Mouse (Mus musculus): ENCODE results near the gene Sept1. TPM values are rescaled to one million over a fixed set of nuclear protein-coding genes. Genes with fewer than 3 reads are reported as not detected.

Gene Sept1
- polyA plus RNA-seq, 1 experiment from 2014 or later, result 18.6 TPM

Other genes with a start within 250 kb of the Sept1 start
- 19.7 and 21.4 TPM in 2 replicates for gene Mvp, start 218.5 kb downstream of the Sept1 start, polyA plus RNA-seq (2015; fragmentation: Nextera tagmentation; extraction: Ambion mirVana)
- 1.2 TPM in 1 of 2 replicates, not detected in the other for gene Pagr1b, start 216.6 kb downstream of the Sept1 start, polyA plus RNA-seq (2015; fragmentation: Nextera tagmentation; extraction: Ambion mirVana)
- gene Pagr1a, start 215.8 kb downstream of the Sept1 start, polyA plus RNA-seq (2015; fragmentation: Nextera tagmentation; extraction: Ambion mirVana), result 61.3 and 88.7 TPM in 2 replicates
- gene Gm42742, start 212.0 kb downstream of the Sept1 start, polyA plus RNA-seq (2015; fragmentation: Nextera tagmentation; extraction: Ambion mirVana), result 34.7 and 51.6 TPM in 2 replicates
- 5.4 and 6.0 TPM in 2 replicates for gene Prrt2, start 211.9 kb downstream of the Sept1 start, polyA plus RNA-seq (2015; fragmentation: Nextera tagmentation; extraction: Ambion mirVana)
- 47.9 and 48.1 TPM in 2 replicates for gene Maz, start 206.1 kb downstream of the Sept1 start, polyA plus RNA-seq (2015; fragmentation: Nextera tagmentation; extraction: Ambion mirVana)
- gene Kif22, start 190.7 kb downstream of the Sept1 start, polyA plus RNA-seq (2015; fragmentation: Nextera tagmentation; extraction: Ambion mirVana), result 145 and 150 TPM in 2 replicates
- gene Zg16, start 145.8 kb downstream of the Sept1 start, polyA plus RNA-seq (2015; fragmentation: Nextera tagmentation; extraction: Ambion mirVana), result not detected in 2 replicates
- 5.3 and 5.4 TPM in 2 replicates for gene AI467606, start 141.8 kb downstream of the Sept1 start, polyA plus RNA-seq (2015; fragmentation: Nextera tagmentation; extraction: Ambion mirVana)
- gene Qprt, start 110.9 kb downstream of the Sept1 start, polyA plus RNA-seq (2015; fragmentation: Nextera tagmentation; extraction: Ambion mirVana), result 24.4 and 26.2 TPM in 2 replicates
- 0.21 and 0.32 TPM in 2 replicates for gene Spn, start 95.3 kb downstream of the Sept1 start, polyA plus RNA-seq (2015; fragmentation: Nextera tagmentation; extraction: Ambion mirVana)
- 66.9 and 68.7 TPM in 2 replicates for gene Cd2bp2, start 37.1 kb downstream of the Sept1 start, polyA plus RNA-seq (2015; fragmentation: Nextera tagmentation; extraction: Ambion mirVana)
- gene Tbc1d10b, start 24.7 kb downstream of the Sept1 start, polyA plus RNA-seq (2015; fragmentation: Nextera tagmentation; extraction: Ambion mirVana), result 23.2 and 25.8 TPM in 2 replicates
- 26.7 and 28.8 TPM in 2 replicates for gene Mylpf, start 24.2 kb downstream of the Sept1 start, polyA plus RNA-seq (2015; fragmentation: Nextera tagmentation; extraction: Ambion mirVana)
- 45.2 and 46.0 TPM in 2 replicates for gene Zfp553, start 69 bp downstream of the Sept1 start, polyA plus RNA-seq (2015; fragmentation: Nextera tagmentation; extraction: Ambion mirVana)
- gene Zfp771, start 11.1 kb upstream of the Sept1 start, polyA plus RNA-seq (2015; fragmentation: Nextera tagmentation; extraction: Ambion mirVana), result 60.5 and 64.3 TPM in 2 replicates
- gene Dctpp1, start 27.6 kb upstream of the Sept1 start, polyA plus RNA-seq (2015; fragmentation: Nextera tagmentation; extraction: Ambion mirVana), result 196 and 200 TPM in 2 replicates
- gene Sephs2, start 40.9 kb upstream of the Sept1 start, polyA plus RNA-seq (2015; fragmentation: Nextera tagmentation; extraction: Ambion mirVana), result 105 and 108 TPM in 2 replicates
- gene Itgal, start 63.1 kb upstream of the Sept1 start, polyA plus RNA-seq (2015; fragmentation: Nextera tagmentation; extraction: Ambion mirVana), result 1.0 and 1.4 TPM in 2 replicates
- gene Zfp768, start 112.5 kb upstream of the Sept1 start, polyA plus RNA-seq (2015; fragmentation: Nextera tagmentation; extraction: Ambion mirVana), result 25.4 and 25.5 TPM in 2 replicates
- gene Zfp747, start 142.9 kb upstream of the Sept1 start, polyA plus RNA-seq (2015; fragmentation: Nextera tagmentation; extraction: Ambion mirVana), result 10.6 and 11.3 TPM in 2 replicates
- 6.8 and 7.0 TPM in 2 replicates for gene 9130019O22Rik, start 154.0 kb upstream of the Sept1 start, polyA plus RNA-seq (2015; fragmentation: Nextera tagmentation; extraction: Ambion mirVana)
- gene E430018J23Rik, start 160.5 kb upstream of the Sept1 start, polyA plus RNA-seq (2015; fragmentation: Nextera tagmentation; extraction: Ambion mirVana), result 8.3 and 8.8 TPM in 2 replicates
- 9.0 and 9.5 TPM in 2 replicates for gene Zfp764, start 173.7 kb upstream of the Sept1 start, polyA plus RNA-seq (2015; fragmentation: Nextera tagmentation; extraction: Ambion mirVana)
- gene Zfp688, start 188.9 kb upstream of the Sept1 start, polyA plus RNA-seq (2015; fragmentation: Nextera tagmentation; extraction: Ambion mirVana), result 28.1 and 32.0 TPM in 2 replicates
- 8.4 TPM in 2 replicates for gene Zfp689, start 216.0 kb upstream of the Sept1 start, polyA plus RNA-seq (2015; fragmentation: Nextera tagmentation; extraction: Ambion mirVana)
- 41.9 and 47.2 TPM in 2 replicates for gene Prr14, start 226.5 kb upstream of the Sept1 start, polyA plus RNA-seq (2015; fragmentation: Nextera tagmentation; extraction: Ambion mirVana)
- gene Fbrs, start 246.1 kb upstream of the Sept1 start, polyA plus RNA-seq (2015; fragmentation: Nextera tagmentation; extraction: Ambion mirVana), result 12.2 and 13.1 TPM in 2 replicates